Mouse (Mus musculus): ENCODE measurements around the gene Gm10643.

Gm10643 gene

GRCm38 (mm10) chr8:84039050-84039449 lies 25.9 kb downstream of the Gm10643 start:
- peak; percentile 95 for DNase-seq (ENCODE audit: low spot score)

GRCm38 (mm10) chr8:84038015-84038414 lies 26.9 kb downstream of the Gm10643 start:
- DNase-seq (ENCODE audit: low spot score) = no peak

GRCm38 (mm10) chr8:84032777-84033176 lies 32.2 kb downstream of the Gm10643 start:
- DNase-seq (ENCODE audit: low spot score) = no peak

GRCm38 (mm10) chr8:84029272-84029671 lies 35.7 kb downstream of the Gm10643 start:
- no peak for DNase-seq (ENCODE audit: low spot score)

GRCm38 (mm10) chr8:84027449-84027848 lies 37.5 kb downstream of the Gm10643 start:
- DNase-seq (ENCODE audit: low spot score) = no peak

- peak; percentile 85 for DNase-seq (ENCODE audit: low spot score)
Measured at GRCm38 (mm10) chr8:84025863-84026262, 39.1 kb downstream of the Gm10643 start.

GRCm38 (mm10) chr8:84024171-84024570 lies 40.8 kb downstream of the Gm10643 start:
- DNase-seq (ENCODE audit: low spot score) = peak; percentile 77

GRCm38 (mm10) chr8:84023631-84024030 lies 41.3 kb downstream of the Gm10643 start:
- no peak for DNase-seq (ENCODE audit: low spot score)

- no peak for DNase-seq (ENCODE audit: low spot score)
Measured at GRCm38 (mm10) chr8:84023085-84023484, 41.9 kb downstream of the Gm10643 start.

- no peak for DNase-seq (ENCODE audit: low spot score)
Measured at GRCm38 (mm10) chr8:84021569-84021968, 43.4 kb downstream of the Gm10643 start.

GRCm38 (mm10) chr8:84021096-84021495 lies 43.8 kb downstream of the Gm10643 start, which contains the start of gene Palm3:
TSS of gene Palm3 (plus strand) at chr8:84021471.
- no peak for DNase-seq (ENCODE audit: low spot score)

- no peak for DNase-seq (ENCODE audit: low spot score)
Measured at GRCm38 (mm10) chr8:84019738-84020137, 45.2 kb downstream of the Gm10643 start.

- DNase-seq (ENCODE audit: low spot score) = no peak
Measured at GRCm38 (mm10) chr8:84015833-84016232, 49.1 kb downstream of the Gm10643 start.

All from embryo, embryonic 10.5 days (tissue).